Mouse (Mus musculus): ENCODE measurements around the gene Ogfrl1. TPM values are rescaled to one million over a fixed set of nuclear protein-coding genes. Genes with fewer than 3 reads are reported as not detected.

The Ogfrl1 gene
- total and polyA plus RNA-seq, 3 experiments = 6.6 to 9.0 TPM; not detected in 1

- peaks cover 10 to 12% of the 10 kb centered on the region in 2 experiments for H3K4me1 ChIP-seq (ENCODE audit: control insufficient read depth in 1 of 2, insufficient read depth in 2 of 2, low read length in 2 of 2)
- H3K27me3 ChIP-seq (ENCODE audit: control insufficient read depth in 1 of 2, insufficient read depth in 2 of 2, low read length in 2 of 2) = no peaks in the 10 kb centered on the region
- no peak overlapping the region; the same call in 1 of the 2 replicates for H3K27ac ChIP-seq (ENCODE audit: control insufficient read depth, low read depth, low read length)
- H3K4me3 ChIP-seq (ENCODE audit: control insufficient read depth in 1 of 2, insufficient read depth in 1 of 2, low read depth in 2 of 2, low read length in 2 of 2) = no peak overlapping the region; a peak in 1 of 4 replicates
- peak; percentile 53 for DNase-seq (ENCODE audit: low read depth, low spot score)
- no peaks in the 10 kb centered on the region for H3K9me3 ChIP-seq (replicated peaks; ENCODE audit: insufficient read depth, low read length)
- no peak overlapping the region for H3K9ac ChIP-seq (ENCODE audit: control insufficient read depth, low read depth, low read length, poor library complexity, severe bottlenecking)
- peaks cover under 1 to 14% of the 10 kb centered on the region in 2 experiments; a peak in 3 of 4 replicates for H3K36me3 ChIP-seq (ENCODE audit: control insufficient read depth in 1 of 2, insufficient read depth in 2 of 2, low read length in 2 of 2)
- peaks cover 4% of the 10 kb centered on the region; the same call in 1 of the 2 replicates for H3K79me2 ChIP-seq (ENCODE audit: control insufficient read depth, insufficient read depth, low read length, poor library complexity)
- TF ChIP-seq MAFK (IDR thresholded peaks at IDR 0.05; ENCODE audit: borderline replicate concordance, low read depth, low read length) (no peak), MYB (IDR thresholded peaks at IDR 0.05; ENCODE audit: low read depth, low read length) (no peak)
Observed at GRCm38 (mm10) chr1:23379911-23380740, 17.4 kb downstream of the Ogfrl1 start.

- no peaks in the 10 kb centered on the region for H3K9me3 ChIP-seq (replicated peaks; ENCODE audit: insufficient read depth, low read length)
- DNase-seq (ENCODE audit: low read depth, low spot score) = no peak
- H3K4me3 ChIP-seq (ENCODE audit: control insufficient read depth in 1 of 2, insufficient read depth in 1 of 2, low read depth in 2 of 2, low read length in 2 of 2) = no peak overlapping the region
- no peak for TF ChIP-seq RCOR1 (IDR thresholded peaks at IDR 0.05; ENCODE audit: low read depth, low read length)
- TF ChIP-seq MAX (IDR thresholded peaks at IDR 0.05; ENCODE audit: low read length) = no peak
- no peak for TF ChIP-seq POLR2AphosphoS5 (IDR thresholded peaks at IDR 0.05; ENCODE audit: borderline replicate concordance, low read depth, low read length)
- TF ChIP-seq JUND (IDR thresholded peaks at IDR 0.05; ENCODE audit: low read depth, low read length) = no peak
- no peak for TF ChIP-seq MEF2A (IDR thresholded peaks at IDR 0.05; ENCODE audit: extremely low read depth, insufficient replicate concordance, low read depth, low read length, poor library complexity, severe bottlenecking)
- no peak for TF ChIP-seq TBP (IDR thresholded peaks at IDR 0.05; ENCODE audit: low read depth, low read length)
- no peak for TF ChIP-seq ZMIZ1 (IDR thresholded peaks at IDR 0.05; ENCODE audit: low read depth, low read length)
- no peak for TF ChIP-seq UBTF (IDR thresholded peaks at IDR 0.05; ENCODE audit: borderline replicate concordance, insufficient read depth, low read depth, low read length)
- no peak for TF ChIP-seq GATA1 (IDR thresholded peaks at IDR 0.05; ENCODE audit: low read depth, low read length)
- H3K9ac ChIP-seq (ENCODE audit: control insufficient read depth, low read depth, low read length, poor library complexity, severe bottlenecking) = no peak overlapping the region
- H3K4me1 ChIP-seq (ENCODE audit: control insufficient read depth in 1 of 2, insufficient read depth in 2 of 2, low read length in 2 of 2) = peaks cover 10 to 12% of the 10 kb centered on the region in 2 experiments
- no peaks in the 10 kb centered on the region for H3K27me3 ChIP-seq (ENCODE audit: control insufficient read depth in 1 of 2, insufficient read depth in 2 of 2, low read length in 2 of 2)
- peaks cover 4 to 7% of the 10 kb centered on the region in 2 experiments for H3K36me3 ChIP-seq (ENCODE audit: control insufficient read depth in 1 of 2, insufficient read depth in 2 of 2, low read length in 2 of 2)
- peaks cover 4% of the 10 kb centered on the region; the same call in 1 of the 2 replicates for H3K79me2 ChIP-seq (ENCODE audit: control insufficient read depth, insufficient read depth, low read length, poor library complexity)
- H3K27ac ChIP-seq (ENCODE audit: control insufficient read depth, low read depth, low read length) = no peak overlapping the region
Observed at GRCm38 (mm10) chr1:23379321-23379720, 18.3 kb downstream of the Ogfrl1 start.

GRCm38 (mm10) chr1:23377572-23377971 lies 20.0 kb downstream of the Ogfrl1 start:
- no peak overlapping the region for H3K9ac ChIP-seq (ENCODE audit: control insufficient read depth, low read depth, low read length, poor library complexity, severe bottlenecking)
- H3K27me3 ChIP-seq (ENCODE audit: control insufficient read depth in 1 of 2, insufficient read depth in 2 of 2, low read length in 2 of 2) = no peaks in the 10 kb centered on the region
- no peak overlapping the region for H3K27ac ChIP-seq (ENCODE audit: control insufficient read depth, low read depth, low read length)
- peaks cover 0 to 4% of the 10 kb centered on the region in 2 experiments for H3K36me3 ChIP-seq (ENCODE audit: control insufficient read depth in 1 of 2, insufficient read depth in 2 of 2, low read length in 2 of 2)
- H3K79me2 ChIP-seq (ENCODE audit: control insufficient read depth, insufficient read depth, low read length, poor library complexity) = 0 out of 2 replicates have a peak, but pooled peaks cover 2% of the 10 kb centered on the region
- no peak for TF ChIP-seq NRF1 (IDR thresholded peaks at IDR 0.05; ENCODE audit: insufficient read depth, low read depth, low read length, poor library complexity, severe bottlenecking)
- TF ChIP-seq GATA1 (IDR thresholded peaks at IDR 0.05; ENCODE audit: low read depth, low read length) = no peak
- no peak for TF ChIP-seq EP300 (IDR thresholded peaks at IDR 0.05; ENCODE audit: low read depth in 1 of 2, low read length in 2 of 2)
- no peak for TF ChIP-seq MEF2A (IDR thresholded peaks at IDR 0.05; ENCODE audit: extremely low read depth, insufficient replicate concordance, low read depth, low read length, poor library complexity, severe bottlenecking)
- no peak for TF ChIP-seq SMC3 (IDR thresholded peaks at IDR 0.05; ENCODE audit: low read depth, low read length)
- no peak for TF ChIP-seq MYB (IDR thresholded peaks at IDR 0.05; ENCODE audit: low read depth, low read length)
- no peak for TF ChIP-seq TBP (IDR thresholded peaks at IDR 0.05; ENCODE audit: low read depth, low read length)
- no peak for TF ChIP-seq USF1 (IDR thresholded peaks at IDR 0.05; ENCODE audit: low read depth, low read length)
- DNase-seq (ENCODE audit: low read depth, low spot score) = no peak
- H3K4me3 ChIP-seq (ENCODE audit: control insufficient read depth in 1 of 2, insufficient read depth in 1 of 2, low read depth in 2 of 2, low read length in 2 of 2) = no peak overlapping the region
- H3K9me3 ChIP-seq (replicated peaks; ENCODE audit: insufficient read depth, low read length) = no peaks in the 10 kb centered on the region
- peaks cover 3 to 8% of the 10 kb centered on the region in 2 experiments; a peak in 2 of 4 replicates for H3K4me1 ChIP-seq (ENCODE audit: control insufficient read depth in 1 of 2, insufficient read depth in 2 of 2, low read length in 2 of 2)

All from MEL (cell line).